In genomic region chr3:95442406-95443117, GRCm38 (mm10) we compare ENCODE assay signal across 30 mouse cellular contexts. TPM values are rescaled to one million over a fixed set of nuclear protein-coding genes. Genes with fewer than 3 reads are reported as not detected.
DNase-seq lines count a peak whose midpoint lies in the region; ATAC-seq and TF ChIP-seq lines count a peak whose summit lies in the region.
"Had no signal": no experiment of that assay in that cellular context is flagged by ENCODE, and none has a peak within 500 bp of the region (broad histone marks: within the 10 kb centered on the region; RNA-seq: fewer than 3 reads in every experiment).

No protein-coding gene starts in this region.

- H3K27me3 ChIP-seq in kidney, embryonic 14.5 days (ENCODE audit: control insufficient read depth, insufficient read depth, low read length), result no peaks in the 10 kb centered on the region
- no peaks in the 10 kb centered on the region for H3K27me3 ChIP-seq in liver, adult 2 months (ENCODE audit: control insufficient read depth, insufficient read depth, low read length)
- H3K27me3 ChIP-seq: forebrain, embryonic 13.5 days; heart, embryonic 12.5 days; heart, embryonic 15.5 days; hindbrain, embryonic 12.5 days; hindbrain, embryonic 15.5 days had no signal

- no peak for TF ChIP-seq POLR2A in liver, adult 2 months (IDR thresholded peaks at IDR 0.05; ENCODE audit: extremely low read depth, insufficient read depth, low read length)

- no peak for ATAC-seq in kidney, embryonic 14.5 days (ENCODE audit: low FRiP score, low TSS enrichment)
- ATAC-seq: CD4-positive, CD25-positive, alpha-beta regulatory T cell, adult 4 months; forebrain, embryonic 13.5 days; forebrain, embryonic 16.5 days had no signal

- WGBS in kidney, embryonic 14.5 days, result 93% methylated on average over 5 of the region's 5 CpGs
- 29% methylated on average over 5 of the region's 5 CpGs for WGBS in liver, adult 2 months

- H3K36me3 ChIP-seq in kidney, embryonic 14.5 days (ENCODE audit: control insufficient read depth, insufficient read depth, low read length), result peaks cover 3% of the 10 kb centered on the region; the same call in 1 of the 2 replicates
- H3K36me3 ChIP-seq in liver, adult 2 months (ENCODE audit: control insufficient read depth, insufficient read depth, low read length), result peaks cover 9% of the 10 kb centered on the region; the same call in 1 of the 2 replicates

- no peak for TF ChIP-seq CTCF in liver, adult 2 months (IDR thresholded peaks at IDR 0.05; ENCODE audit: low read depth, low read length)

- intact Hi-C loops in heart, postnatal 25 days (cut with DNase I), result no loop called here

- no peak overlapping the region for H3K4me2 ChIP-seq in kidney, embryonic 14.5 days (replicated peaks; ENCODE audit: low read depth, low read length)
- H3K4me2 ChIP-seq: forebrain, embryonic 13.5 days; heart, embryonic 12.5 days; heart, embryonic 15.5 days; hindbrain, embryonic 12.5 days; hindbrain, embryonic 15.5 days had no signal

- no peaks in the 10 kb centered on the region for H3K4me1 ChIP-seq in kidney, embryonic 14.5 days (ENCODE audit: control insufficient read depth, insufficient read depth, low read length)
- H3K4me1 ChIP-seq in liver, adult 2 months (ENCODE audit: control insufficient read depth, insufficient read depth, low read length), result peaks cover 38% of the 10 kb centered on the region
- H3K4me1 ChIP-seq: forebrain, embryonic 10.5 days; forebrain, embryonic 13.5 days; hindbrain, embryonic 12.5 days; hindbrain, embryonic 15.5 days had no signal

- H3K79me2 ChIP-seq in liver, adult 2 months (ENCODE audit: control insufficient read depth, insufficient read depth, low read length), result peaks cover 34% of the 10 kb centered on the region; the same call in 1 of the 2 replicates

- no peak overlapping the region for H3K4me3 ChIP-seq in kidney, embryonic 14.5 days (ENCODE audit: low read length)
- no peak overlapping the region for H3K4me3 ChIP-seq in liver, adult 2 months (ENCODE audit: insufficient read depth, low read depth, low read length)
- H3K4me3 ChIP-seq: forebrain, embryonic 10.5 days; forebrain, embryonic 13.5 days; heart, embryonic 12.5 days; heart, embryonic 15.5 days; hindbrain, embryonic 12.5 days; hindbrain, embryonic 15.5 days had no signal

- H3K9me3 ChIP-seq in kidney, embryonic 14.5 days (ENCODE audit: control insufficient read depth, low read length), result no peaks in the 10 kb centered on the region
- H3K9me3 ChIP-seq: forebrain, embryonic 10.5 days; forebrain, embryonic 13.5 days; heart, embryonic 12.5 days; heart, embryonic 15.5 days; hindbrain, embryonic 12.5 days; hindbrain, embryonic 15.5 days had no signal

- DNase-seq in heart, adult 11 months, result peak; percentile 11
- DNase-seq in heart, postnatal 25 days (ENCODE audit: low spot score), result no peak
- DNase-seq in kidney, adult 9 months, result peak; percentile 54
- DNase-seq in liver, adult 2 months (ENCODE audit: extremely low read depth, low read depth, low spot score), result peak; percentile 87
- no peak for DNase-seq in liver
- DNase-seq: adrenal gland, adult 8-10 months; adrenal gland, postnatal 25 days; cerebellum, adult 18-20 months; cerebellum, adult 9-10 months; cerebellum, postnatal 14 days; gastrocnemius, postnatal 10 days; gastrocnemius, postnatal 36 days; heart, postnatal 14 days had no signal

- H3K27ac ChIP-seq in kidney, embryonic 14.5 days (ENCODE audit: low read depth, low read length), result no peak overlapping the region
- no peak overlapping the region for H3K27ac ChIP-seq in liver, adult 2 months (replicated peaks; ENCODE audit: insufficient read depth, low read depth, low read length)
- H3K27ac ChIP-seq: forebrain, embryonic 10.5 days; forebrain, embryonic 13.5 days; heart, embryonic 15.5 days; hindbrain, embryonic 12.5 days; hindbrain, embryonic 15.5 days had no signal

- no peak overlapping the region for H3K9ac ChIP-seq in kidney, embryonic 14.5 days (ENCODE audit: low read depth, low read length)
- no peak overlapping the region for H3K9ac ChIP-seq in liver, adult 2 months (ENCODE audit: low read depth, low read length)
- H3K9ac ChIP-seq: forebrain, embryonic 13.5 days; heart, embryonic 12.5 days; heart, embryonic 15.5 days; hindbrain, embryonic 12.5 days; hindbrain, embryonic 15.5 days had no signal

RNA-seq across cellular contexts. Expression of gene Arnt, which starts 8.4 kb away (rescaled TPM):
- total RNA-seq in heart, postnatal 25 days (2021), result 10 to 100 TPM; 40.8 to 43.6 TPM
- 15.6 and 35.4 TPM in 2 replicates for polyA plus RNA-seq in kidney, embryonic 14.5 days (2014; fragmentation: Nextera tagmentation; extraction: Ambion mirVana)
- total RNA-seq in liver, adult 2 months (2014; rRNA removed), result 23.6 and 24.3 TPM in 2 replicates
- 14.2 and 20.8 TPM in 2 replicates for polyA plus RNA-seq in liver, adult 2 months (2012; rRNA removed)

RNA-seq across cellular contexts. Expression of gene 4930558C23Rik, which starts 39.9 kb away (rescaled TPM):
- total RNA-seq in heart, postnatal 25 days (2021), result not detected
- polyA plus RNA-seq in kidney, embryonic 14.5 days (2014; fragmentation: Nextera tagmentation; extraction: Ambion mirVana), result not detected in 2 replicates
- total RNA-seq in liver, adult 2 months (2014; rRNA removed), result not detected in 2 replicates
- polyA plus RNA-seq in liver, adult 2 months (2012; rRNA removed), result not detected in 2 replicates
- total RNA-seq: adrenal gland, adult 8-10 months; adrenal gland, postnatal 25 days; gastrocnemius, postnatal 10 days; gastrocnemius, postnatal 36 days; granulocyte monocyte progenitor cell, adult 5-6 weeks; heart, adult 8-10 months; heart, postnatal 14 days; hematopoietic stem cell, adult 5-6 weeks; MEL had no signal
- polyA plus RNA-seq: C2C12; CD4-positive, CD25-positive, alpha-beta regulatory T cell, adult 4 months; embryonic facial prominence, embryonic 11.5 days; embryonic facial prominence, embryonic 14.5 days; forebrain, embryonic 10.5 days; forebrain, embryonic 13.5 days; forebrain, embryonic 16.5 days; heart, embryonic 12.5 days; heart, embryonic 15.5 days; hindbrain, embryonic 12.5 days; hindbrain, embryonic 15.5 days; intestine, embryonic 14.5 days had no signal

RNA-seq across cellular contexts. Expression of gene Ctsk, which starts 56.5 kb away (rescaled TPM):
- total RNA-seq in heart, postnatal 25 days (2021), result 10 to 100 TPM in 1 of 2 experiments, 1 to 10 TPM in 1; 8.7 to 10.9 TPM
- polyA plus RNA-seq in kidney, embryonic 14.5 days (2014; fragmentation: Nextera tagmentation; extraction: Ambion mirVana), result 3.0 and 3.6 TPM in 2 replicates
- 0.81 and 1.3 TPM in 2 replicates for total RNA-seq in liver, adult 2 months (2014; rRNA removed)
- 0.09 and 0.60 TPM in 2 replicates for polyA plus RNA-seq in liver, adult 2 months (2012; rRNA removed)
- total RNA-seq: granulocyte monocyte progenitor cell, adult 5-6 weeks; hematopoietic stem cell, adult 5-6 weeks had no signal

Comparison
In these comparisons a context has a peak if more than half of its experiments do, and no peak if none do; other contexts are left out.
1. DNase-seq: peak in heart, adult 11 months (single experiment), kidney, adult 9 months (single experiment) and liver, adult 2 months (single experiment); none in heart, postnatal 25 days (single experiment) and liver (single experiment).